Comparison of ENCODE assay signal across 8 mouse cellular contexts in genomic region chr8:91801839-91802238, GRCm38 (mm10). TPM values are rescaled to one million over a fixed set of nuclear protein-coding genes. Genes with fewer than 3 reads are reported as not detected.
DNase-seq lines count a peak whose midpoint lies in the region; ATAC-seq and TF ChIP-seq lines count a peak whose summit lies in the region.

Irx3 (minus strand) TSS chr8:91802067.

- H3K27me3 ChIP-seq in C2C12 (ENCODE audit: control insufficient read depth, insufficient read depth, insufficient read length), result no peaks in the 10 kb centered on the region
- peaks cover 100% of the 10 kb centered on the region for H3K27me3 ChIP-seq in forebrain, embryonic 10.5 days (ENCODE audit: poor library complexity, severe bottlenecking)
- peaks cover 76% of the 10 kb centered on the region for H3K27me3 ChIP-seq in heart, postnatal 0 days (ENCODE audit: control insufficient read depth, insufficient read depth, low read length)
- H3K27me3 ChIP-seq in midbrain, embryonic 11.5 days (ENCODE audit: control insufficient read depth, insufficient read depth, low read length), result peaks cover 10% of the 10 kb centered on the region

- no peaks in the 10 kb centered on the region for H3K36me3 ChIP-seq in C2C12 (ENCODE audit: control insufficient read depth, insufficient read depth)
- peaks cover 8% of the 10 kb centered on the region for H3K36me3 ChIP-seq in forebrain, embryonic 10.5 days (replicated peaks)
- no peaks in the 10 kb centered on the region for H3K36me3 ChIP-seq in heart, postnatal 0 days (replicated peaks; ENCODE audit: control insufficient read depth, insufficient read depth, low read length)
- peaks cover 10% of the 10 kb centered on the region for H3K36me3 ChIP-seq in midbrain, embryonic 11.5 days (ENCODE audit: control insufficient read depth, insufficient read depth, low read length)

- H3ac ChIP-seq in C2C12 (ENCODE audit: control insufficient read depth, insufficient read length, low read depth), result peak within 1 kb of the TSS; percentile 67

- no peaks in the 10 kb centered on the region for H3K79me3 ChIP-seq in C2C12 (ENCODE audit: low read depth)

- peak within 1 kb of the TSS; percentile 73 for H3K9ac ChIP-seq in heart, postnatal 0 days (replicated peaks; ENCODE audit: low read depth, low read length)
- peak within 1 kb of the TSS; percentile 99 for H3K9ac ChIP-seq in midbrain, embryonic 11.5 days (ENCODE audit: low read length)

- no peak for TF ChIP-seq CTCF in C2C12 (IDR thresholded peaks at IDR 0.05; ENCODE audit: control insufficient read depth, insufficient read depth, insufficient read length)
- TF ChIP-seq CTCF in heart, postnatal 0 days (IDR thresholded peaks at IDR 0.05; ENCODE audit: low read depth), result 0 out of 2 replicates have a peak, but pooled peaks have one; percentile 8

- peak; percentile 80 for DNase-seq in brain, adult 2 months (ENCODE audit: low read depth, low spot score)
- peak; percentile 79 for DNase-seq in forebrain, embryonic 10.5 days (ENCODE audit: extremely low spot score, low spot score)
- DNase-seq in heart, postnatal 0 days (ENCODE audit: low spot score), result peak; percentile 92
- DNase-seq in kidney, postnatal 4 days, result peak; percentile 83 to 92
- DNase-seq in midbrain, embryonic 11.5 days (ENCODE audit: low spot score, missing footprints), result peak; percentile 98
- peak; percentile 52 to 81 for DNase-seq in urinary bladder, postnatal 36 days (ENCODE audit: low spot score in 2 of 2)

- H3K9me3 ChIP-seq in forebrain, embryonic 10.5 days, result no peaks in the 10 kb centered on the region
- H3K9me3 ChIP-seq in heart, postnatal 0 days (replicated peaks; ENCODE audit: control insufficient read depth, low read length), result no peaks in the 10 kb centered on the region
- no peaks in the 10 kb centered on the region for H3K9me3 ChIP-seq in midbrain, embryonic 11.5 days (ENCODE audit: control insufficient read depth, low read length)

- WGBS in forebrain, embryonic 10.5 days, result under 1% methylated on average over 30 of the region's 33 CpGs
- under 1% methylated on average over 31 of the region's 33 CpGs for WGBS in heart, postnatal 0 days
- under 1% methylated on average over 31 of the region's 33 CpGs for WGBS in midbrain, embryonic 11.5 days

- H3K27ac ChIP-seq in forebrain, embryonic 10.5 days, result peak within 1 kb of the TSS; percentile 86
- peak within 1 kb of the TSS; percentile 91 for H3K27ac ChIP-seq in heart, postnatal 0 days (ENCODE audit: low read depth)
- peak within 1 kb of the TSS; percentile 100 for H3K27ac ChIP-seq in midbrain, embryonic 11.5 days (ENCODE audit: low read depth, low read length)

- TF ChIP-seq EP300 in heart, postnatal 0 days (IDR thresholded peaks at IDR 0.05; ENCODE audit: low read depth), result no peak

- peaks cover 98% of the 10 kb centered on the region for H3K4me1 ChIP-seq in forebrain, embryonic 10.5 days
- peaks cover 21% of the 10 kb centered on the region for H3K4me1 ChIP-seq in heart, postnatal 0 days (ENCODE audit: control insufficient read depth, insufficient read depth)
- H3K4me1 ChIP-seq in midbrain, embryonic 11.5 days (ENCODE audit: control insufficient read depth, insufficient read depth, low read length), result peaks cover 49% of the 10 kb centered on the region

- peak within 1 kb of the TSS; percentile 36 for H3K4me3 ChIP-seq in C2C12 (ENCODE audit: insufficient read depth, poor library complexity, severe bottlenecking)
- H3K4me3 ChIP-seq in forebrain, embryonic 10.5 days, result peak within 1 kb of the TSS; percentile 70
- peak within 1 kb of the TSS; percentile 75 for H3K4me3 ChIP-seq in heart, postnatal 0 days (ENCODE audit: low read depth, low read length)
- peak within 1 kb of the TSS; percentile 99 for H3K4me3 ChIP-seq in midbrain, embryonic 11.5 days (ENCODE audit: low read depth, low read length)

- H3K79me2 ChIP-seq in C2C12 (ENCODE audit: control insufficient read depth, insufficient read depth), result no peaks in the 10 kb centered on the region

- H3K4me2 ChIP-seq in heart, postnatal 0 days (ENCODE audit: low read depth, low read length), result peak within 1 kb of the TSS; percentile 74
- peak within 1 kb of the TSS; percentile 71 for H3K4me2 ChIP-seq in midbrain, embryonic 11.5 days

- ATAC-seq in heart, postnatal 0 days (ENCODE audit: insufficient read depth, low read depth), result peak; percentile 83
- ATAC-seq in midbrain, embryonic 11.5 days (ENCODE audit: low FRiP score), result peak; percentile 78
- no peak for ATAC-seq in activated CD4-positive, CD25-positive, alpha-beta regulatory T cell, adult 4 months

TF ChIP-seq in C2C12, 6 proteins besides CTCF, POLR2A, EP300 and RAD21:
- no peak for TF ChIP-seq FOSL1 (IDR thresholded peaks at IDR 0.05; ENCODE audit: insufficient read depth, low read length, poor library complexity, severe bottlenecking)
- TF ChIP-seq MYOD1 (IDR thresholded peaks at IDR 0.05; ENCODE audit: control insufficient read depth, insufficient read length, low read depth), result no peak
- no peak for TF ChIP-seq MAX (IDR thresholded peaks at IDR 0.05)
- TF ChIP-seq USF1 (IDR thresholded peaks at IDR 0.05; ENCODE audit: low read depth), result no peak
- no peak for TF ChIP-seq MYOG (IDR thresholded peaks at IDR 0.05; ENCODE audit: control insufficient read depth, extremely low read depth, insufficient read length)
- TF ChIP-seq CEBPB (IDR thresholded peaks at IDR 0.05; ENCODE audit: low read depth), result no peak

RNA-seq across cellular contexts. Expression of gene Irx3, which starts in this region (rescaled TPM):
- polyA plus RNA-seq in C2C12 (2012; fragmentation: generic; extraction: Trizol), result 8.8 TPM
- polyA plus RNA-seq in forebrain, embryonic 10.5 days (2016; fragmentation: Nextera tagmentation; extraction: Ambion mirVana), result 11.8 and 12.2 TPM in 2 replicates
- total RNA-seq in heart, postnatal 0 days (2014; rRNA removed; ENCODE audit: low replicate concordance), result 34.5 and 40.1 TPM in 2 replicates
- 25.6 and 26.4 TPM in 2 replicates for polyA plus RNA-seq in heart, postnatal 0 days (2015; fragmentation: Nextera tagmentation; extraction: Ambion mirVana)
- polyA plus RNA-seq in midbrain, embryonic 11.5 days (2014; fragmentation: Nextera tagmentation; extraction: Ambion mirVana), result 38.7 and 45.1 TPM in 2 replicates
- polyA plus RNA-seq in activated CD4-positive, CD25-positive, alpha-beta regulatory T cell, adult 4 months (2017; shearing (Covaris generic)), result not detected

Comparison
In these comparisons a context has a peak if more than half of its experiments do, and no peak if none do; other contexts are left out.
1. H3K4me3 ChIP-seq: peak in every context shown above with its lines; median percentile 99 in midbrain, embryonic 11.5 days; 75 in heart, postnatal 0 days; 70 in forebrain, embryonic 10.5 days; 36 in C2C12.